Mouse (Mus musculus): ENCODE results near the gene Crispld2.

Crispld2 gene

GRCm38 (mm10) chr8:120016424-120016823 is 24.2 kb downstream of the Crispld2 start:
- ChIA-PET CTCF (interaction anchor here in 1 of 4 experiments (0.8 kb wide), 1 partner anchor 47 kb away, joined by 7 read pairs; no protein-coding TSS in a partner anchor), POLR2A (no interaction called here)

- POLR2A ChIA-PET, result no interaction called here
- CTCF ChIA-PET, result interaction anchor here in 1 of 4 experiments (0.7 kb wide), 1 partner anchor 449 kb away, joined by 3 read pairs; no protein-coding TSS in a partner anchor
These were observed 25.1 kb downstream of the Crispld2 start for GRCm38 (mm10) chr8:120017349-120017748.

DNA sequence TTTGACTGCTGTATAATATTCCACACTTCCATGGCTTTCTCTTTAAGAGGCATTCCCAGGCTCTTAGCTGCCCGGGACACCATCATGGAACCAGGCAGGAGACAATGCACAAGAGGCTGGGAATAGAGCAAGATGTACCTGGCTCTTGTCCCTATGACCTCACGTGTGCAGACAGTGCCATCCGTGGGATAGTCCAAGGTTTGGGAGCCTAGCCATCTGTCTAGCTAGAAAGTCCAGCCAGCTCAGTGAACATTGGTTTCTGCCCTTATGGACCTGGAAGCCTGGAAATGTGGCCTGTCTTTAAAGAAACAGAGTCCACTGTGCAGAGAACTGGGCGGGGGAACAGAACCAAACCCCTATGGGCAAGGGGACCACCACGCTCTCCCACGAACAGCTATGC is 25.5 kb downstream of the Crispld2 start:
- POLR2A ChIA-PET, result no interaction called here
- CTCF ChIA-PET, result no interaction called here

DNA sequence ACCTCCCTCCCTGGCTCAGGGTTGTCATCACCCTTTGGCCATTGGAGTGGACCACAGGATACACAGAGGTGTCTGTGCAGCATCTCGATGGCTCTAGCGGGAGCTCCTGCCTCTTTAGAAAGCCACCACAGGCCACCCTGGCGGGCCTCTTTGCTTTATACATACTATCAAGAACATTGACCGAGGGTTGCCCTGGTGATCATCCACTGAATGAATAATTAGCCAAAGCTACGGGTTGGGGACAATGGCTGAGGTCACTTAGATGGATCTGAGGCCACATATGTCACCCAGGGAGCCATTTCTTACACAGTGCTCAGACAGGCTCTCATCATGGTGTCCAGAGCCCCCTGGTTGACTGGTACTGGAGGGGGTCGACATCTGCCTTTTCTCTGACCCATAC is 26.1 kb downstream of the Crispld2 start:
- ChIA-PET POLR2A (no interaction called here), CTCF (no interaction called here)

- CTCF ChIA-PET, result no interaction called here
- POLR2A ChIA-PET, result no interaction called here
These were observed 27.1 kb downstream of the Crispld2 start for GRCm38 (mm10) chr8:120019297-120019696.

- ChIA-PET CTCF (interaction anchor here in 3 of 4 experiments (0.6 to 1.6 kb wide), 5 partner anchors 7 to 127 kb away, joined by 3 to 7 read pairs (median 4); no protein-coding TSS in a partner anchor), POLR2A (interaction anchor here in 1 of 4 experiments (1.2 kb wide), 1 partner anchor 14 kb away, joined by 3 read pairs; no protein-coding TSS in a partner anchor)
These were observed 28.1 kb downstream of the Crispld2 start for GRCm38 (mm10) chr8:120020298-120020697.

GRCm38 (mm10) chr8:120026199-120026598 is 34.0 kb downstream of the Crispld2 start:
- CTCF ChIA-PET, result interaction anchor here in 1 of 4 experiments (0.6 kb wide), 1 partner anchor 13 kb away, joined by 3 read pairs; no protein-coding TSS in a partner anchor
- POLR2A ChIA-PET, result no interaction called here

DNA sequence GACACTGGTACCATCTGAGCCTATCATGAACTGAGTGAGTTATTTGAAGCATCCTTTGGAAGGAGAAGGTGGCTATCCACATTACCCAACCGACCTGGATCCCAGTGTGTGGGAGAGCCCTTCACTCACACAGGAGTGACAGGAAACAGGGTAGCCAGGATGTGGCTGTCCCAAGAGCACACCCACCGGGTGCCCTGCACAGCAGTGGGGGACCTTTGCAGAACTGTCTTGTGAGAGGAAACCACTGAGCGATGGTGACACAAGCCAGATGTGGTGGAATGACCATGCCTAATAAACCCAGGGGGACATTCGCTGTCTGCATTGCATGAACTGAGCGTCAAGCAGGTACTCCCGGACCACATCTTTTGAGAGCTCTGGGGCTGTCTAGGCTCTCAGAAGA is 34.8 kb downstream of the Crispld2 start:
- ChIA-PET POLR2A (no interaction called here), CTCF (no interaction called here)

DNA sequence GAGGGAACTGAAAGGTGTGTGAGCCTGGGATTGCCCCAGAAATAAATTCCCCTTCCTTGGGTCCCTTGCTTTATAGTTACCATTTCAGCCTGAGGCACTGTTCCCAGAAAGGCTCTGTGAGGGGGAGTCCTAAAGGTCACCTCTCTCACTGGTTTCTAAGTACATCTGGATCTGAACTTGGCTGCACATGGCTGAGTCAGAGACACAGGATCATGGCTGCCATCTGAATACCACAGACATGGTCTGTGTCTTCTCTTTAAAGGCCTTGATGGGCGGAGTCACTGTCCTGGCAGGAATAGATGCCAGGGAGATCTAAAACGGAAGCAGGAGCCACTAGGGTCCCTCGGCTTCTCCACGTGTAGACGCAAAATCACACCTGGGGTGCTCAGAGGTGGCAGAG is 38.2 kb downstream of the Crispld2 start:
- CTCF ChIA-PET, result interaction anchor here in 2 of 4 experiments (0.6 to 0.9 kb wide), 2 partner anchors 10 to 685 kb away, joined by 3 read pairs; no protein-coding TSS in a partner anchor

DNA sequence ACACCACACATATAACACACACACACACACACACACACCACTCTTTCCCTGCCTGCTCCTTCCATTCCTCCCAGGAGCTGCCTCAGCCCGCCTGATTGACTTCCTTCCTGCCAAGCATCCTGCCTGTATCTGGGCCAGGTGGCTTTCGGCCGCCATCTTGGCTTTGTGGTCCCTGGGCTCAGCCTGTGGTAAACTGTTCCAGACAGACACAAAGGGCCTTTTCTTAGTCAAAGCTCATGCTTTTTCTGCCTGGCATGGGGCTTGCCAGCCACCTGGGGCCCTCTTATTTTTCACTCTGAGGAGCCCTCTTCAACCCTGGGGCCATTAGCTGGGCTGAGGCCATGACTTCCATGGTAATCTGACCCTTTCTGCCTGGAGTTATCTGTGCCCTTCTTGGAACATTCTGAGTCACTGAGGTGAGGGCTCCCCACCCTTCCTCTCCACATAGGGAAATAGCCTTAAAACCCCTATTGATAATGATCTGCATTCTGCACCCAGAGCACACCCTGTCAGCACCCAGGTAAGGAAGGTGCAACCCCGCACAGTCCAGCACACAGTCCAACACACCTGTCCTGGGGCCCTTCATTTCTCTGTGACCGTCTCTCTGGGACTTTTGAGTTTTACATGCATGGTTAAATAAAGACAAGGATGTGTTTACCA is 40.4 kb downstream of the Crispld2 start:
- POLR2A ChIA-PET, result no interaction called here
- CTCF ChIA-PET, result interaction anchor here in 1 of 4 experiments (0.6 kb wide), 1 partner anchor 227 kb away, joined by 3 read pairs; no protein-coding TSS in a partner anchor

More for the DNA sequence above, 38.2 kb downstream of the Crispld2 start:
- POLR2A ChIA-PET, result no interaction called here

DNA sequence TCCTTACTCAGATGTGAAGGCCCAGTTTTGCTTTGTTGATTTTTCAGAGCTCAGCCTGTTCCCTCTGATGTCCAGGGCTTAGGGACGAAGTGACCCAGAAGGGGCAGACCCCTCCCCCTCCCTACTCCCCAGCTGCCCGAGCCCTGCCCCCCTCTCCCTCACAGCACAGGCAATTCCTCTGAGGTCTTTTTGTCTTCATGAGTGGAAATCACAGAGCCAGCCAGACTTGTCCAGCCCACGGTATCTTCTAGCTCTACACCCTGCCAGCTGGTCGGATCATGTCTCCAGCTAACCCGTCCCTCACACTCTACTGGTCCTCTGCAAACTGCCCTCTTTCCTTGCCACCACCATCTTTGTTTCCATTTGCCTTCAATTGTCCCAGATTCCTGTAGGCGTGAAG is 42.2 kb downstream of the Crispld2 start:
- ChIA-PET CTCF (interaction anchor here in 1 of 4 experiments (0.5 to 0.6 kb wide), 4 partner anchors 14 to 334 kb away, joined by 3 to 5 read pairs (median 4); no protein-coding TSS in a partner anchor), POLR2A (interaction anchor here in 2 of 4 experiments (0.7 to 1.2 kb wide), 3 partner anchors 11 to 147 kb away, joined by 3 to 5 read pairs (median 3); no protein-coding TSS in a partner anchor)

DNA sequence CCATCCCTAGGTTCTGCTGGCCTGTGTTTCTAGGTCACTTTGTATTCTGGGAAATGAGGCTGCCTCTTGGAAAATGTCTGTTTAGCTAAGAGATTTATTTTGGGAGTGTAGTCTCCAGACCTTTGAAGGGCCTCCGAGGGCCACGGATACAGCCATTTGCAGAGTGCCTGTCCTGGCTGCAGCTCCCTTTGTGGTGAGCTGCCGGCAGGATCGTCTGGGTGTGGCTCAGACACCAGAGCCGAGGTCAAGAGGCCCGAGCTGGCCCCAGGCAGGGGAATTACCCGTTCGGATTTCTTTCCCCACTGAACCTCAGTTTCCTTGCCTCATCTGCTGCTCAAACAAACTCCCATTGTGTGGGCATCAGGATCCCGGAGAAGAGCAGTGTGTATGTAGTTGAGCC is 43.9 kb downstream of the Crispld2 start:
- POLR2A ChIA-PET, result interaction anchor here in 1 of 4 experiments (0.9 to 1.7 kb wide), 2 partner anchors 9 to 16 kb away, joined by 3 to 4 read pairs; no protein-coding TSS in a partner anchor

DNA sequence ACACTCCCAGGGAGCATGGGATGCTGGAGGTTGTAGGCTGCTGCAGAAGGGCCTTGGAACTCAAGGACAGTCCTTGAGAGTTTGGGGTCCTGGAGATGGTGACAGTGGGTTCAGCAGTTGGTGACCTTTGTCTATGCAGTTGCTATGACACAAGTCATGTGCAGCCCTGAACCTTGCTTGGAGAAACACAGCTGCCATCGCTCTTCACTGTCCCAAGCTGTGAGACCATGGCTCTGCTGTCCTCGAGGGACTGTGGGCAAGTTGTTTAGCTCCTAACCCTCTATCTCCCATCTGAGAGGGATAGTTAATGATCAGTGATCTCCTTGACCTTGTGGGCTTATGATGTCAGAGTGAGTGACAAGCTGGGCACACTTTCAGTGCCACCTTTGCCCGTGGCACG is 44.3 kb downstream of the Crispld2 start:
- CTCF ChIA-PET, result interaction anchor here in 1 of 4 experiments (0.5 kb wide), 1 partner anchor 582 kb away, joined by 4 read pairs; no protein-coding TSS in a partner anchor
- POLR2A ChIA-PET, result interaction anchor here in 1 of 4 experiments (0.9 to 1.7 kb wide), 2 partner anchors 9 to 16 kb away, joined by 3 to 4 read pairs; no protein-coding TSS in a partner anchor

More for the DNA sequence above, 43.9 kb downstream of the Crispld2 start:
- CTCF ChIA-PET, result interaction anchor here in 2 of 4 experiments (0.7 kb wide), 2 partner anchors 22 to 237 kb away, joined by 3 read pairs; no protein-coding TSS in a partner anchor

- ChIA-PET CTCF (interaction anchor here in 1 of 4 experiments (0.5 kb wide), 1 partner anchor 581 kb away, joined by 4 read pairs; no protein-coding TSS in a partner anchor), POLR2A (interaction anchor here in 1 of 4 experiments (1.7 kb wide), 1 partner anchor 15 kb away, joined by 3 read pairs; no protein-coding TSS in a partner anchor)
These were observed 45.0 kb downstream of the Crispld2 start for GRCm38 (mm10) chr8:120037199-120037598.

GRCm38 (mm10) chr8:120037611-120038010 is 45.4 kb downstream of the Crispld2 start:
- CTCF ChIA-PET, result no interaction called here

GRCm38 (mm10) chr8:120038741-120039140 is 46.5 kb downstream of the Crispld2 start:
- ChIA-PET POLR2A (no interaction called here), CTCF (interaction anchor here in 1 of 4 experiments (0.8 kb wide), 1 partner anchor 592 kb away, joined by 3 read pairs; no protein-coding TSS in a partner anchor)

More at GRCm38 (mm10) chr8:120037611-120038010, 45.4 kb downstream of the Crispld2 start:
- POLR2A ChIA-PET, result no interaction called here

DNA sequence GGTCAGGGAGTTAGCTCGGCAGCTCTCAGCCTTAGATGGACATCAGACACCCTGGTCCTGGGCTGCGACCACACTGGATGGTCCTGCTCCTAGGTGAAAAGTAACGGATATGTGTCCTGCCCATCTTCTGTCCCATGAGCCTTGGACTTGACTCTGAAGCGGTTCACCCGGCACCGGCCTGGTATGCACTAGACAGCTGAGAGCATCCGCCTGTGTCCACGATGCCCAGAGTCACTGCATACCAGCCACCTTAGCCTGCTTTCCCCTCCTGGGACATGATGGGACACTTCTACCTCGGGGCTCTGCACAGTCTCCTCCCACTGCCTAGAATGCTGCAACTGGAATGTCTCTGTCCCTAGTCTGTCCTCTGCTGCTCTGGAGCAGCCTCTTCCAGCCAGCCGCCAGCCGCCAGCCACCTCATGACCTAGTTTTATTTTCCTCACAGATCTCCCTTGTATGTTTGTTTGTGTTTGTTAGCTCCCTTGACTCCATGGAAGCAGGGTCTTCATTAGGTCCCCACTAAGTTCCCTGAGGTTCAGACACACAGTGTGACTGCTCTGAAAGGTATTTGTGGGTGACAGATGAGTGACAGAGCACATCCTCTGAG is 47.2 kb downstream of the Crispld2 start:
- CTCF ChIA-PET, result interaction anchor here in 1 of 4 experiments (0.6 kb wide), 1 partner anchor 154 kb away, joined by 4 read pairs; no protein-coding TSS in a partner anchor

DNA sequence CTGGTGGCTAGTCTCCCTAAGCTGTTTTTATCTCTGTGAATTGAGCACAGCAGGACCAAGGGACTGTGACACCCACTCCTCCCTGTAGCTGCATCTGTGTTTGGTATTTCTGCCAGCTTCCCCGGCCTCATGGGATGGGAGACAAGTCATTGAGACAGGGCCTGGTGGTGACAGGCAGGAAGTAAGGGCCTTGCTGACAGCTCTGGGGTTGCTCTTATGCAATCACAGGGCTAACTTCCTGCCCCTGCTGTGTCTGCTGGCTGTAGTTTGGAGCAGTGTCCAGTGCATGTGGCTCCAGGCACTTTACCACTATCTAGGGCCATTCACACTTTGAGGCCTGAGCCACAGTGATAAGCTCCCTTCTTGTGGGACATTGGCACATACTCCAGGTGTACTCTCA is 48.6 kb downstream of the Crispld2 start:
- ChIA-PET CTCF (interaction anchor here in 2 of 4 experiments (0.5 to 0.7 kb wide), 2 partner anchors 150 to 559 kb away, joined by 3 read pairs; no protein-coding TSS in a partner anchor), POLR2A (no interaction called here)

More for the DNA sequence above, 47.2 kb downstream of the Crispld2 start:
- POLR2A ChIA-PET, result no interaction called here

- ChIA-PET CTCF (interaction anchor here in 2 of 4 experiments (0.7 to 3.2 kb wide), 2 partner anchors 29 to 964 kb away, joined by 3 to 9 read pairs; no protein-coding TSS in a partner anchor), POLR2A (interaction anchor here in 1 of 4 experiments (0.6 to 1.1 kb wide), 2 partner anchors 112 to 257 kb away, joined by 3 read pairs; no protein-coding TSS in a partner anchor)
These were observed 50.5 kb downstream of the Crispld2 start for GRCm38 (mm10) chr8:120042542-120043312.
